Mouse (Mus musculus) hindbrain, embryonic 15.5 days (tissue): ENCODE data around the gene Tnfrsf14. TPM values are rescaled to one million over a fixed set of nuclear protein-coding genes. Genes with fewer than 3 reads are reported as not detected.
A peak's percentile ranks its signal among the peaks of the same experiment; 100 is the strongest.

ENCODE experiments used
- ATAC-seq: fragments of 200-750 bp; cut with Nextera tagmentation; 2 replicates; pipeline ENCODE4 v1.8.0; 2017; ENCODE audit warnings: low read depth, moderate number of reproducible peaks, moderate TSS enrichment; ENCODE audit not compliant: low FRiP score
- H3K27ac ChIP-seq: fragments of 300-500 bp; sonication (generic); replicated peaks from 2 replicates; pipeline ENCODE4 v1.5.1; 2015; ENCODE audit warnings: mild to moderate bottlenecking, inconsistent platforms
- H3K27me3 ChIP-seq: fragments of 300-500 bp; sonication (generic); 2 replicates; pipeline ENCODE4 v1.6.1; 2015; ENCODE audit warnings: control low read depth, inconsistent platforms
- H3K36me3 ChIP-seq: fragments of 300-500 bp; sonication (generic); 2 replicates; pipeline ENCODE4 v1.6.1; 2015; ENCODE audit warnings: control low read depth, inconsistent platforms
- H3K4me1 ChIP-seq: fragments of 300-500 bp; sonication (generic); replicated peaks from 2 replicates; pipeline ENCODE4 v1.6.1; 2015; ENCODE audit warnings: control low read depth, inconsistent platforms
- H3K4me2 ChIP-seq: fragments of 300-500 bp; sonication (generic); 2 replicates; pipeline ENCODE4 v1.6.1; 2015; ENCODE audit warnings: moderate library complexity, mild to moderate bottlenecking, inconsistent platforms
- H3K4me3 ChIP-seq: fragments of 300-500 bp; sonication (generic); 2 replicates; pipeline ENCODE4 v1.5.1; 2015; ENCODE audit warnings: mild to moderate bottlenecking, inconsistent platforms
- H3K9ac ChIP-seq: fragments of 300-500 bp; sonication (generic); 2 replicates; pipeline ENCODE4 v1.6.1; 2015; ENCODE audit warnings: inconsistent platforms
- H3K9me3 ChIP-seq: fragments of 300-500 bp; sonication (generic); 2 replicates; pipeline ENCODE4 v1.6.1; 2016; ENCODE audit warnings: control low read depth, inconsistent platforms
- WGBS: fragments of 180-500 bp; shearing (Covaris S2); methylation state at CpG from one replicate; pipeline ENCODE4 v1.1.7; 2015; 5-methylcytosine and 5-hydroxymethylcytosine counted together
- polyA plus RNA-seq: library from polyadenylated mRNA; unstranded; fragments of >200 nt; fragmentation: Nextera tagmentation; extraction: Ambion mirVana; gene quantifications from 2 replicates; pipeline ENCODE4 v1.2.1, GENCODE M21; 2015

The Tnfrsf14 gene
- polyA plus RNA-seq = 0.64 and 0.71 TPM in 2 replicates

- no peak within 1 kb of the TSS for H3K4me3 ChIP-seq
- no peak within 1 kb of the TSS for H3K27ac ChIP-seq
- WGBS = 47% methylated on average over 12 of the region's 12 CpGs
- H3K9me3 ChIP-seq = no peaks in the 10 kb centered on the region
- H3K9ac ChIP-seq = no peak within 1 kb of the TSS
- no peak for ATAC-seq
- no peaks in the 10 kb centered on the region; the same call in 1 of the 2 replicates for H3K4me1 ChIP-seq
- peak within 1 kb of the TSS; percentile 1; the same call in 1 of the 2 replicates for H3K4me2 ChIP-seq
- no peaks in the 10 kb centered on the region for H3K36me3 ChIP-seq
- H3K27me3 ChIP-seq = no peaks in the 10 kb centered on the region
Measured at GRCm38 (mm10) chr4:154928395-154929087, at the start of gene Tnfrsf14. Gene Tnfrsf14 (minus strand): TSS chr4:154928563.

GRCm38 (mm10) chr4:154974163-154974611 lies 45.8 kb upstream of the Tnfrsf14 start:
- no peak overlapping the region for H3K4me2 ChIP-seq
- ATAC-seq = no peak
- H3K4me3 ChIP-seq = no peak overlapping the region
- no peaks in the 10 kb centered on the region for H3K4me1 ChIP-seq
- no peaks in the 10 kb centered on the region for H3K27me3 ChIP-seq
- peaks cover 94% of the 10 kb centered on the region for H3K36me3 ChIP-seq
- WGBS = 93% methylated on average over 11 of the region's 11 CpGs
- no peak overlapping the region for H3K9ac ChIP-seq
- H3K27ac ChIP-seq = no peak overlapping the region
- H3K9me3 ChIP-seq = no peaks in the 10 kb centered on the region

GRCm38 (mm10) chr4:154972546-154972945 lies 44.2 kb upstream of the Tnfrsf14 start:
- 93% methylated on average over 12 of the region's 12 CpGs for WGBS
- H3K4me1 ChIP-seq = no peaks in the 10 kb centered on the region
- H3K9ac ChIP-seq = no peak overlapping the region
- H3K27ac ChIP-seq = no peak overlapping the region
- no peak overlapping the region for H3K4me2 ChIP-seq
- H3K9me3 ChIP-seq = no peaks in the 10 kb centered on the region
- no peak overlapping the region for H3K4me3 ChIP-seq
- peaks cover 84% of the 10 kb centered on the region for H3K36me3 ChIP-seq
- no peaks in the 10 kb centered on the region for H3K27me3 ChIP-seq
- ATAC-seq = no peak

GRCm38 (mm10) chr4:154967173-154967572 lies 38.8 kb upstream of the Tnfrsf14 start:
- Histone ChIP-seq H3K4me1 (peaks cover 39% of the 10 kb centered on the region), H3K9me3 (no peaks in the 10 kb centered on the region), H3K27ac (no peak overlapping the region), H3K9ac (no peak overlapping the region), H3K36me3 (peaks cover 33% of the 10 kb centered on the region), H3K27me3 (no peaks in the 10 kb centered on the region), H3K4me3 (no peak overlapping the region), H3K4me2 (no peak overlapping the region)
- WGBS = 56% methylated on average over 5 of the region's 5 CpGs
- ATAC-seq = no peak

- 50% methylated on average over 3 of the region's 3 CpGs for WGBS
- H3K9ac ChIP-seq = peak overlapping the region; percentile 65
- no peak for ATAC-seq
- peak overlapping the region; percentile 94 for H3K4me2 ChIP-seq
- peaks cover 51% of the 10 kb centered on the region for H3K4me1 ChIP-seq
- 0 out of 2 replicates have a peak overlapping the region, but pooled peaks have one; percentile 95 for H3K27ac ChIP-seq
- H3K4me3 ChIP-seq = no peak overlapping the region
- no peaks in the 10 kb centered on the region for H3K9me3 ChIP-seq
- H3K36me3 ChIP-seq = peaks cover 20% of the 10 kb centered on the region
- H3K27me3 ChIP-seq = no peaks in the 10 kb centered on the region
Measured at GRCm38 (mm10) chr4:154965856-154966255, 37.5 kb upstream of the Tnfrsf14 start.

- no peak; the same call in 1 of the 2 replicates for ATAC-seq
- peak overlapping the region; percentile 94 for H3K4me2 ChIP-seq
- WGBS = under 1% methylated on average over 35 of the region's 36 CpGs
- peaks cover 63% of the 10 kb centered on the region for H3K4me1 ChIP-seq
- H3K9me3 ChIP-seq = no peaks in the 10 kb centered on the region
- peak overlapping the region; percentile 95 for H3K27ac ChIP-seq
- H3K27me3 ChIP-seq = no peaks in the 10 kb centered on the region
- H3K36me3 ChIP-seq = peaks cover 8% of the 10 kb centered on the region; the same call in 1 of the 2 replicates
- H3K9ac ChIP-seq = peak overlapping the region; percentile 65
- H3K4me3 ChIP-seq = peak overlapping the region; percentile 72
Measured at GRCm38 (mm10) chr4:154964581-154965235, 36.3 kb upstream of the Tnfrsf14 start.

- Histone ChIP-seq H3K9ac (peak within 1 kb of the TSS; percentile 65), H3K36me3 (0 out of 2 replicates have a peak, but pooled peaks cover 2% of the 10 kb centered on the region), H3K27ac (peak within 1 kb of the TSS; percentile 95), H3K4me2 (peak within 1 kb of the TSS; percentile 94), H3K27me3 (no peaks in the 10 kb centered on the region), H3K4me3 (peak within 1 kb of the TSS; percentile 72), H3K4me1 (peaks cover 69% of the 10 kb centered on the region), H3K9me3 (no peaks in the 10 kb centered on the region)
- peak; percentile 91 for ATAC-seq
- under 1% methylated on average over 63 of the region's 66 CpGs for WGBS
Measured at GRCm38 (mm10) chr4:154963901-154964580, 35.7 kb upstream of the Tnfrsf14 start, which contains the start of gene Pank4. Gene Pank4 (plus strand): TSS chr4:154964123.

- no peak for ATAC-seq
- H3K4me2 ChIP-seq = peak overlapping the region; percentile 94
- WGBS = 6% methylated on average over 11 of the region's 11 CpGs
- no peaks in the 10 kb centered on the region for H3K9me3 ChIP-seq
- H3K9ac ChIP-seq = peak overlapping the region; percentile 65
- peak overlapping the region; percentile 95 for H3K27ac ChIP-seq
- no peaks in the 10 kb centered on the region for H3K36me3 ChIP-seq
- peaks cover 77% of the 10 kb centered on the region for H3K4me1 ChIP-seq
- H3K27me3 ChIP-seq = no peaks in the 10 kb centered on the region
- H3K4me3 ChIP-seq = peak overlapping the region; percentile 72
Measured at GRCm38 (mm10) chr4:154963190-154963836, 35.0 kb upstream of the Tnfrsf14 start.

GRCm38 (mm10) chr4:154962683-154963082 lies 34.3 kb upstream of the Tnfrsf14 start:
- Histone ChIP-seq H3K27ac (peak overlapping the region; percentile 95), H3K4me3 (peak overlapping the region; percentile 72), H3K9me3 (no peaks in the 10 kb centered on the region), H3K27me3 (peaks cover 3% of the 10 kb centered on the region; the same call in 1 of the 2 replicates), H3K36me3 (no peaks in the 10 kb centered on the region), H3K4me1 (peaks cover 83% of the 10 kb centered on the region), H3K9ac (peak overlapping the region; percentile 65), H3K4me2 (peak overlapping the region; percentile 94)
- ATAC-seq = no peak
- 37% methylated on average over 7 of the region's 7 CpGs for WGBS

- Histone ChIP-seq H3K4me2 (peak overlapping the region; percentile 94), H3K36me3 (no peaks in the 10 kb centered on the region), H3K4me3 (peak overlapping the region; percentile 72), H3K27ac (peak overlapping the region; percentile 95), H3K9me3 (no peaks in the 10 kb centered on the region), H3K4me1 (peaks cover 91% of the 10 kb centered on the region), H3K27me3 (peaks cover 5% of the 10 kb centered on the region; the same call in 1 of the 2 replicates), H3K9ac (peak overlapping the region; percentile 65)
- no peak for ATAC-seq
- 6% methylated on average over 13 of the region's 13 CpGs for WGBS
Measured at GRCm38 (mm10) chr4:154961911-154962310, 33.5 kb upstream of the Tnfrsf14 start.

- no peaks in the 10 kb centered on the region for H3K36me3 ChIP-seq
- H3K4me1 ChIP-seq = peaks cover 85% of the 10 kb centered on the region
- peak overlapping the region; percentile 65 for H3K9ac ChIP-seq
- H3K4me2 ChIP-seq = peak overlapping the region; percentile 94
- WGBS = under 1% methylated on average over 44 of the region's 47 CpGs
- H3K27me3 ChIP-seq = peaks cover 8% of the 10 kb centered on the region; the same call in 1 of the 2 replicates
- no peak for ATAC-seq
- H3K27ac ChIP-seq = peak overlapping the region; percentile 95
- H3K9me3 ChIP-seq = no peaks in the 10 kb centered on the region
- peak overlapping the region; percentile 72 for H3K4me3 ChIP-seq
Measured at GRCm38 (mm10) chr4:154961226-154961738, 32.9 kb upstream of the Tnfrsf14 start.
